Mouse (Mus musculus) common myeloid progenitor, adult 5-6 weeks (primary cell): ENCODE results near the gene Sorcs1. TPM values are rescaled to one million over a fixed set of nuclear protein-coding genes. Genes with fewer than 3 reads are reported as not detected.

Experiments
- ATAC-seq: replicated peaks from 2 replicates; pipeline ENCODE4 v1.8.0; 2016; ENCODE audit warnings: low read depth, mild to moderate bottlenecking, moderate TSS enrichment, inconsistent platforms; ENCODE audit not compliant: poor library complexity, severe bottlenecking
- total RNA-seq: library from RNA; stranded (forward); fragments of 200-1000, 187-1606 nt; gene quantifications from 2 replicates; pipeline ENCODE4 v1.2.3, GENCODE M21; 2017

The Sorcs1 gene
- total RNA-seq, 1 experiment from 2014 or later, result not detected

DNA sequence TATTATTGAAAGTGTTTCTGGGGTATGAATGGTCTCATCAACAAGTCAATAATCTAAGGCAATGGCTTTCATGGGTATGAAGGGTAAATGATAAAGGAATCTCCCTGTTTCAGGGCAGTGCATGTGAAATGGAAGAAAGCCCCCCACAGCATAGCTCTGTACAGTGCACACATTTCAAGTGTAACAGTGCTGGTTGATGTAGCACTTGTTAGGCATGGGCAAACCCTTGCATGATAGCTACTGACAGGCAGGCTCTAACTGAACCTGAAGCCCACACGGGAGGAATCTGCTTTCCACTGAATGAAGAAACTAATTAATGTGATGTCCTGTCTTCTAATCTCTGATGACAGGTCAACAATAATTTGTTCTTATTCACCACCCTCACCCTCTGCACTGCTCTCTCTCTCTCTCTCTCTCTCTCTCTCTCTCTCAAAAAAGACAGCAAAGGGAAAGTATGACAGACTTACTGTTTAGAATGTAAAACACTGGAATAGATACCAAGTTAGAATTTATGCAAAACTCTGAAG lies 108.7 kb downstream of the Sorcs1 start:
- no peak for ATAC-seq

DNA sequence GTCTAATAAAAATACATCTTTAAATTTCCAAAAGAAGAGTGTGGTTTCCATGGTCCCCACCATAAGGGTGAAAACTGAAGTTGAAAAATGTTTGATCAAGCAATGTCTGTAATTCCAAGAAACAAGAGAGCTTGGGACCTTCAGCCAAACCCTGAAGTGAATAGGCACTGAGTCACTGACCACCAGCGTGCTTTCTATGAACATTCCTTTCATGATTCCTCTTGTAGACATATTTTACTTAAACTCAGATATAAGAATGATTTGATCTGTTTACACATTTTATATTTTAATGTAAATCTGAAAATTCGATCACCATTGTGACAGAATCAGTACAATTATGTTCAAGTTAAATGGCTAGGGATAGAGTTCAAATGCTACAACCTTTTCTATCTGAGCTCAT lies 112.1 kb downstream of the Sorcs1 start:
- no peak for ATAC-seq

- ATAC-seq, result no peak
These were observed 119.7 kb downstream of the Sorcs1 start for GRCm38 (mm10) chr19:50558771-50559170.

- ATAC-seq, result no peak
These were observed 144.4 kb downstream of the Sorcs1 start for GRCm38 (mm10) chr19:50534031-50534430.

GRCm38 (mm10) chr19:50527835-50528234 lies 150.6 kb downstream of the Sorcs1 start:
- no peak for ATAC-seq

- no peak for ATAC-seq
These were observed 152.4 kb downstream of the Sorcs1 start for GRCm38 (mm10) chr19:50526094-50526493.

- ATAC-seq, result no peak
These were observed 156.5 kb downstream of the Sorcs1 start for GRCm38 (mm10) chr19:50521943-50522342.

GRCm38 (mm10) chr19:50515059-50515673 lies 163.3 kb downstream of the Sorcs1 start:
- no peak for ATAC-seq

DNA sequence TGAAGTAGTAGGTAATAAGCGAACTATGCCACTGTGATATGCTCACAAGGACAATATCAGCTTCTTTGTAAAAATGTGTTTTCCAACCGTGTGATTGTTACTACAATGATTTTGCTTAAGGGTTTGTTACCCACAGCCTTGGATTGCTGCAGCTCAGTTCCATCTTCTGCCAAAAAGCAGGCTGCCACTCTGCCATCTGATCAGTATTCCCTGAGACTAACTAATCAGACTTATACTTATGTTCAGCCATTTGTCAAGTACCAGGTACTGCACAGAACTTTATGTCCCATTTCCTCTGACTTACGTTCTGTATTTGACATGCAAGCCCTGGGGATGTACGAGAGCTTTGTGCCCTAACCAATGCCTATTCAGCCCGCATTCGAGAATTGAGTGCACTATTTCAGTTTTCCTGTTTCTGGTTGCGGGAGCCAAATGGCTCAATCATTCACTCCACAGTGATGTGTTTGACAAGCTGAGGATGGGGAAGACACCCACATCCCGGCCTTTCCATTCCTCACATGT lies 164.1 kb downstream of the Sorcs1 start:
- no peak for ATAC-seq

- no peak for ATAC-seq
These were observed 175.6 kb downstream of the Sorcs1 start for GRCm38 (mm10) chr19:50502816-50503215.

- ATAC-seq, result no peak
These were observed 187.3 kb downstream of the Sorcs1 start for GRCm38 (mm10) chr19:50491121-50491520.

DNA sequence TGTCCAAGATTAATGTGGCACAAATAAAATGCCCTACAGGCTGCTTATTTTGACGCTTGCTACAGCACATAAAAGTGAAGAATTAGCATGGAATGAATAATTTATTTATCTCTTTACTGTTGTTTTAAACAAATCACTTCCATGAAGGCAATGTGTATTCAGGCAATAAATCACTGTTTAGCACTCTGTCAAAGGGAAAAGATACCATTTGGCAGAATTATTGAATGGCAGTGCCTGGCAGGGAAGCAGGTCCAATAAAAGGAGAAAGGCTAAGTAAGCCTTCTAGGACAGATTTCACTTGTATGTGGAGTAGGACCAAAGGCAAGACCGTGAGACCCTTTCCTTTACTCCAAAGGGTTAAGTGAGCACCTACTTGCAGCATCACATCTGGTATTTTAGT lies 187.7 kb downstream of the Sorcs1 start:
- ATAC-seq, result no peak

- ATAC-seq, result no peak
These were observed 188.7 kb downstream of the Sorcs1 start for GRCm38 (mm10) chr19:50489786-50490185.

- no peak for ATAC-seq
These were observed 190.0 kb downstream of the Sorcs1 start for GRCm38 (mm10) chr19:50488421-50488820.

DNA sequence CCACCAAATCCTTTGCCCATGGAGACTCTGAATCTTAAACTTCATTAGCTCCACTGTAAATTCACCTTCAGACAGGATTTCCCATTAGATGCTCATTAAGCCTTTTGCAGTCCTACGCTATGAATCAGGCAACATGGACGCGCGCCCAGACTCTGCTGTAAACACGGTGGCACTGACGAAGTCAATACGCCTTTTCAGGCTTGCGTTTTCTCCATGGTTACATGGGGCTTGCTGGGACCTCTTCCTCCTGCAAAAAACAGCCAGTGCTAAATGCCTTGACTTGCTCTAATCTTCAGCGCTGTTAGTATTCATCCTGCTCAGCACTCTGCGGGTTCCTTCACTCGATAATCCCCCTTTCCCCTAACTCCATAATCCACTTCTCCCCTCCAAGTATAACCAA lies 190.7 kb downstream of the Sorcs1 start:
- no peak for ATAC-seq

GRCm38 (mm10) chr19:50486345-50486744 lies 192.1 kb downstream of the Sorcs1 start:
- no peak for ATAC-seq

DNA sequence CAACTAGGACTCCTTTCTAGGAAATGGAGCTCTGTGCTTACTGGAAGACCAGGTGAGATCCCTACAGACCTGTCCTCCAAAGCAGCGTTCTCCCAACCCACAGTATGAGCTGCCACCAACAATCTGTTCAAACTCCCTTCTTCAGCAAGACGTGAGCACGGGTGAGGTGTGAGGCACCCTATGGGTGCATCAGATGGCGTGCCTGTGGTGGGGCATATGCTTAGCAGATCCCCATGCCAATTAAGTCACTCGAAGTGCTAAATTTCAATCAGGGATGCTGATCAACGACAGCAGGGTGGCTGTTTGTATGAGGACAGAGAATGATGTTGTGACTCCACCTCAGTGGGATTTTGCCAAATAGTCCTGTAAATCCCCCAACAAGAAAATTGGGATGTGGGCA lies 201.7 kb downstream of the Sorcs1 start:
- no peak for ATAC-seq

GRCm38 (mm10) chr19:50468592-50468991 lies 209.9 kb downstream of the Sorcs1 start:
- no peak for ATAC-seq

- no peak for ATAC-seq
These were observed 213.6 kb downstream of the Sorcs1 start for GRCm38 (mm10) chr19:50464811-50465210.

DNA sequence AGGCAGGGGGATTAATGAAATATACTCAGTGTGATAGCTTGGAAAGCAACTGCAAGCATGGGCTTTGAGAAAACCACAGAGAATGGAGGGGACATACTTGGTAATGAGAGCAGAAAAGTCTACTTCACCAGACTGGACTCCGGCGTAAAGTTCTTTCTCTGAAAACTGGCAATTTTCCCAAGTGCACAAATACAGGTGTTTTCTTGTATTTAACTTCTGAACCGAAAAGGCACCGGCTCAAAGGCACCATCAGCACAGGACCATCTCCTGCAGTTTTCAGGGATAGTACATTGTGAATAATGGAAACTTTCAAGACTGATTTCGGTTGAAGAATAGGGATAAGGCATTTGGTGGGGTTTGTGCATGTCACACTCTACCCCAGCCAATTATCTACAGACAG lies 219.9 kb downstream of the Sorcs1 start:
- ATAC-seq, result no peak

- ATAC-seq, result no peak
These were observed 221.1 kb downstream of the Sorcs1 start for GRCm38 (mm10) chr19:50457275-50457892.

- ATAC-seq, result no peak
These were observed 237.3 kb downstream of the Sorcs1 start for GRCm38 (mm10) chr19:50441099-50441498.
